Mouse (Mus musculus) gastrocnemius, adult 18-20 months (tissue): ENCODE measurements around the gene 9130213A22Rik. TPM values are rescaled to one million over a fixed set of nuclear protein-coding genes. Genes with fewer than 3 reads are reported as not detected.

Experiments used
- DNase-seq: peaks from one replicate; pipeline ENCODE4 v3.0.0; 2021; ENCODE audit warnings: low spot score
- total RNA-seq, 2 experiments: library from RNA; stranded (reverse); gene quantifications; 2 replicates each; pipeline ENCODE4 v1.2.3; 2021

Gene 9130213A22Rik
- total RNA-seq, 2 experiments from 2014 or later: not detected

DNA sequence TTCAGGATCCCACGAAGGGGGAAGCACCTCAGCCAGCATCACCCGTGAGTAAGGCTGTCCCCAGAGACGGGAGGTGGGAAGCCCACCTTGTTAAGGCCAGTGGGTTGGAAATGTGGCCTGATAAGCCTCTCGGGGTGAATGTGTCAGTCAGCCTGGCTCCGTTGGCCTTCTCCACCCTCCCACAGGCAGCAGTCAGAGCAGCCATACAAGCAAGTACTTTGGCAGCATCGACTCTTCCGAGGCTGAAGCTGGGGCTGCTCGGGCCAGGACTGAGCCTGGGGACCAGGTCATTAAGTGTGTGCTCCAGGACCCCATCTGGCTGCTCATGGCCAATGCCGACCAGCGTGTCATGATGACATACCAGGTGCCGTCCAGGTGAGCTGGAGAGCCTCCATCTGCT lies 14.7 kb downstream of the 9130213A22Rik start:
- DNase-seq: no peak

DNA sequence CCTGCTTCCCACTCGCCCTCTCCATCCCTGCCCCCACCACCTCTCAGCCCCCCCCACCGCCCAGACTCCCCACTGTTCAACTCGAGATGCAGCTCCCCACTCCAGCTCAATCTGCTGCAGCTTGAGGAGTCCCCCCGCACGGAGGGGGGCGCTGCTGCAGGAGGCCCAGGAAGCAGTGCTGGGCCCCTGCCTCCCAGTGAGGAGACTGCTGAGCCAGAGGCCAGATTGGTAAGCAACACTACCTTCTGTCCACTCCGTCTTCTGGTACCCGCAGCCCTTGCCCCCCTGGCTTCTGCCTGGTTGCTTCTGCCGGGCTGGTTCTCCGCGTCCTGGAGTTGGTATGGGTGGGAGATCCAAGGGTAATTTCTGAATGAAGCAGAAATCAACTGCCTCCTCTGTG lies 15.5 kb downstream of the 9130213A22Rik start:
- DNase-seq: no peak

DNA sequence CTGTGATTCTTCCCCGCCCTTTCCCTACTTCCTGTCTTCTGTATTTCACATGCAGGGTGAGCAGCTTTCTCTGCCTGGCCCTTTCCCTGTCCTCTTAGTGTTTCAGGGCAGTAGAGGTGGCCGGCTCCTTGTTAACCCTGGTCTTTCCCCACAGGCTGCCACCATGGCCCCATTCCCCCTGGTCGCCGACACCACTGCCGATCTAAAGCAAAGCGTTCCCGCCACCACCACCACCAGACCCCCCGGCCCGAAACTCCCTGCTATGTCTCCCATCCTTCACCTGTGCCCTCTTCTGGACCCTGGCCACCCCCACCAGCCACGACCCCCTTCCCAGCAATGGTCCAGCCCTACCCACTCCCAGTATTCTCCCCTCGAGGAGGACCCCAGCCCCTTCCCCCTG lies 16.1 kb downstream of the 9130213A22Rik start:
- no peak for DNase-seq

DNA sequence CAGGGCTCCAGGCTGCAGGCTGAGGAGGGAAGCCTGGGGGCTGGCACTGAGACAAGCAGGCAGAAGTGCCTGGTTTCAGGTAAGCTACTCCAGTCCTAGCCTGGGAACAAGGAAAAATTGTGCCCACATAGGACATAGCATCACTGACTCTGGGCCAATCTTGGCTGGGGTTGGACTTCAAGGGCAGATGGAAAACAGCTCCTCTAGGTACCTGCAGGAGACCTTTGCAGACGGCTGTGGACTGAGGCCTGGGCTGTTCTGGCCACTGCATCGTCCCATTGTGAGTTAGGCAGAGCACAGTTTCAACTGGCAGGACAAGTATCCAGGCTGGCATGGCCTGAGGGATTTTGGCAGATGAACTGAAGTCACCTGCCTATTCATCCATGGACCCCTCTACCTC lies 16.6 kb downstream of the 9130213A22Rik start:
- DNase-seq: no peak

DNA sequence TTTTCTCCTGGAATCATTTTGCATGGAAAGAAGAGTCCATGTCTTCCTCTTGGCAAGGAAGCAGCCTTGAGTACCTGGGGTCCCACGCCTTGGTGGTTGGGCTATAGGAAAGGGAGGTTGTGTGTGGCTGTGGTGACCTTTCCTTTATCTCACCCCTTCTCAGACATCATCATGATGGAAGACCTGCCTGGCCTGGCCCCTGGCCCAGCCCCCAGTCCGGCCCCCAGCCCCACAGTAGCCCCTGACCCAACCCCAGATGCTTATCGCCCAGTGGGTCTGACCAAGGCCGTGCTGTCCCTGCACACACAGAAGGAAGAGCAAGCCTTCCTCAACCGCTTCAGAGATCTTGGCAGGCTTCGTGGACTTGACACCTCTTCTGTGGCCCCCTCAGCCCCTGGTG lies 17.2 kb downstream of the 9130213A22Rik start:
- no peak for DNase-seq

DNA sequence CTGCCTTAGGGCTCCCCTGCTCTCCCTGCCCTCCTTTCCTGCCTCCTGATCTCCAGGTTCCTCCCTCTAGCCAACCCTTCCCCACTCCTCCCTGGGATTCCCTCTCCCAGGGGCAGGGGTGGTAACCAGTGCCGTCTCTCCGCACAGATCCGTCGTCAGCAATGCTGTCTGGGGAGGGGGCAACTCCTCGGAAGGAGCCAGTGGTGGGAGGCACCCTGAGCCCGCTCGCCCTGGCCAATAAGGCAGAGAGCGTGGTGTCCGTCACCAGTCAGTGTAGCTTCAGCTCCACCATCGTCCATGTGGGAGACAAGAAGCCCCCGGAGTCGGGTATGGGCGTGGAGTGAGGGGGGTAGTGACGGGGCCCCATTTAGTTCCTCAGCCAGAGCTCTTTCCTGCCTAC lies 17.9 kb downstream of the 9130213A22Rik start:
- no peak for DNase-seq

DNA sequence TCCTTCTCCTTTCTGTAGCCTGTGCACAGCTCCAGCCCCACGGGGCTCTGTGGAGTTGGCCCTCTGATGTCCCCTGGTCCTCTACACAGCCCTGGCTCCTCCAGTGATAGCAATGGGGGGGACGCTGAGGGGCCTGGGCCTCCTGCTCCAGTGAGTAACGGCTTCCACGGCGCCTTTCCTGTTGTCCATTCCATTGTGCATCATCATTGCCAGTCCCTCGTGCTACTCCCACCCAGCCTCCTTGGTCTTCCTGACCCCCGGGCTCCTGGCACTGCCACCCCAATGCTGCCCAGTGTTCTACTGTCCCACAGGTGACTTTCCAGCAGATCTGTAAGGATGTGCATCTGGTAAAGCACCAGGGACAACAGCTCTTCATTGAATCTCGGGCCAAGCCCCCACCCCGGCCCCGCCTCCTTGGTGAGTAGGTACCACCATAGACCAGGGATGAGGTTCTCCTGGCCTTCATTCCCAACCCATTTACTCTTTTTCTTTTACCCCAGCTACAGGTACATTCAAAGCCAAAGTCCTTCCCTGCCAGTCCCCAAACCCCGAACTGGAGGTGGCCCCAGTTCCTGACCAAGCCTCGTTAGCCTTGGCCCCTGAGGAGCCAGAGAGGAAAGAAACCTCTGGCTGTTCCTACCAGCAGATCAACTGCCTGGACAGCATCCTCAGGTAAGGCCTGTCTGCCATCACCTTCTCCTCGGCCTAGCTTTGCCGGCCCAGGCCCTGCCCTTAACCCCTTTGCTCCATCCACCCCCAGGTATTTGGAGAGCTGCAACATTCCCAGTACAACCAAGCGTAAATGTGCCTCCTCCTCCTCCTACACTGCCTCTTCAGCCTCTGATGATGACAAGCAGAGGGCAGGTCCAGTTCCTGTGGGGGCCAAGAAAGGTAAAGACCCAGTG lies 18.6 kb downstream of the 9130213A22Rik start:
- no peak for DNase-seq

DNA sequence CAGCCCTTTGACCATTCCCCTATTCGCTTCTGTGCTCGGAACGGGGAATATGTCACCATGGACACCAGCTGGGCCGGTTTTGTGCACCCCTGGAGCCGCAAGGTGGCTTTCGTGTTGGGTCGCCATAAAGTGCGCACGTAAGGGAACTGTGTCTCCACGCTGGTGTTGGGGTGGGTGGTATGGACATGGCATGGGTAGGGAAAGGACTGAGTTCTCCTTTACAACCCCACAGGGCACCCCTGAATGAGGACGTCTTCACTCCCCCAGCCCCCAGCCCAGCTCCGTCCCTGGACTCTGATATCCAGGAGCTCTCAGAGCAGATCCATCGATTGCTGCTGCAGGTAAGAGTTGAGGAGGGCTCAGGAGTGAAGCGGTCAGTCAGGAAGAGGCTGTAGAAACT lies 19.3 kb downstream of the 9130213A22Rik start:
- DNase-seq: no peak

DNA sequence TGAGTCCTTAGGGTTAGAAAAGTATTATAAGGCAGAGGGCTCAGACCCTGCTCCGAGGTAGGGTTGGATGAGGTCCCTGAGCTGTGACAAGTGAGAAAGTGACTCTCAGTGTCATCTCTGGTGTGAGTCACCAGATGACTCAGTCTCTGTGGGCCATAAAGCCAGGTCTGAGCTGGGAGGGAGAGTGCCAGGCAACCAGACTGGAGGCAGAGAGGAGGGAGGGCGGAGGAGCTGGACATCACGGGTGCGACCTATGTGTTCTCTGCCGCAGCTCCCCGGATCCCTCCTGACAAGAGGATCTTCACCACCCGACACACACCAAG lies 20.0 kb downstream of the 9130213A22Rik start:
- no peak for DNase-seq

DNA sequence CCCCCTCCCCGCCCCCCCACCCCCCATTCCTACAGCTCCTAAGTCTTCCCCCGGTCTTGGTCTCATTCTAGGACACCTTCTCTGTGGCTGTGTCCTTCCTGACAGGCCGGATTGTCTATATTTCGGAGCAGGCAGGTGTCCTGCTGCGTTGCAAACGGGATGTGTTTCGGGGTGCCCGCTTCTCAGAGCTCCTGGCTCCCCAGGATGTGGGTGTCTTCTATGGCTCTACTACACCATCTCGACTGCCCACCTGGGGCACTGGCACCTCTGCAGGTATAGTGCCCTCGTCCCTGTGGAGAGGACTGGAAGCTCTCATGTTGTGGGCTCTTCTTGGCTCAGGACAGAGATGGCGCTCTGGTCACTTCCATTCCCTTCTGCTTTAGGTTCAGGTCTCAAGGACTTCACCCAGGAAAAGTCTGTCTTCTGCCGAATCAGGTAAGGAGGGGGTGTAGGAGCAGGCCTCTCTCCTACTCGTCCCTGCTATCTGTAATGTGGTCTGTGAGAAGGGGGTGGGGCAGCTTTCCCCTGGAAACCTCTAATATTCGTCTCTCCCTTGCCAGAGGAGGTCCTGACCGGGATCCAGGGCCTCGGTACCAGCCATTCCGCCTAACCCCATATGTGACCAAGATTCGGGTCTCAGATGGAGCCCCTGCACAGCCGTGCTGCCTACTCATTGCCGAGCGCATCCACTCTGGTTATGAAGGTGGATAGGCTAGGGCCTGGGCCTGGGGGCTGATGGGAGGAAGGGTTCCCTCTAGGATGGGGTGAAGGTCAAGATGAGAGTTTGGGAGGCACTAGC lies 20.6 kb downstream of the 9130213A22Rik start:
- no peak for DNase-seq

DNA sequence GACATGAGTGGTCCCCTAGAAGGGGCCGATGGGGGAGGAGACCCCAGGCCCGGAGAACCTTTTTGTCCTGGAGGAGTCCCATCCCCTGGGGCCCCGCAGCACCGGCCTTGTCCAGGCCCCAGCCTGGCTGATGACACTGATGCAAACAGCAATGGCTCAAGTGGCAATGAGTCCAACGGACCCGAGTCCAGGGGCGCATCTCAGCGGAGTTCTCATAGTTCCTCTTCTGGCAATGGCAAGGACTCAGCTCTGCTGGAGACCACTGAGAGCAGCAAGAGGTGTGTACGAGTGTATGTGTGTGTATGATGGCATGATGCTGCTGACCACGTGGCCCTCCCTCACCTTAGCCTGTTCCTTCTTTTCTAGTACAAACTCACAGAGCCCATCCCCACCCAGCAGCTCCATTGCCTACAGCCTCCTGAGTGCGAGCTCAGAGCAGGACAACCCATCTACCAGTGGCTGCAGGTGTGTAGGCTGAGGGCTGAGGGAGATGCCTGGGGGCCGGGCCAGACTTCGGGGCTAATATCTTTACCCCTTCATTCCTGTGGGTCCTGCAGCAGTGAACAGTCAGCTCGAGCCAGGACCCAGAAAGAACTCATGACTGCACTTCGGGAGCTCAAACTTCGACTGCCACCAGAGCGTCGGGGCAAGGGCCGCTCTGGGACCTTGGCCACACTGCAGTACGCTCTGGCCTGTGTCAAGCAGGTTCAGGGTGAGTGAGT lies 21.6 kb downstream of the 9130213A22Rik start:
- no peak for DNase-seq

DNA sequence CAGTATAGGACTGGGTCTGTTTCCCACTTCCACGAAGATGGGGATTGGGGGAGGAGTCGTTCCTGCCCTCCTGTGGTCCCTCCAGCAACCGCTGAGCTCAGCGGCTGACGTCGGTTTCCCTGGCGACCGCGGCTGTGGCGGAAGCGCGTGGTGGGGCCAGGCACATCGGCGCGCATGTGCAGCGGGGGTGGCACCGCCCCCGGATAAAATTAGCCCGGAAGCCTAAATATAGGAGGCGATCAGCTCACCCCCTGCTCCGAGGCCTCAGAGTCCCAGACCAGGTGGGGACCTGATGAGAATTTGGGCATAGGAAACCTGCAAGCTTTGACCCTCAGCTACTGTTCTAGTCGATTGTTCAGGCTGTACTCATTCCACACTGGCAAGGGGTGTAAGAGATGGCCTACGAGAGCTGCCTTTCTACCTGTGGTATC lies 22.5 kb downstream of the 9130213A22Rik start:
- peak; percentile 96 for DNase-seq

DNA sequence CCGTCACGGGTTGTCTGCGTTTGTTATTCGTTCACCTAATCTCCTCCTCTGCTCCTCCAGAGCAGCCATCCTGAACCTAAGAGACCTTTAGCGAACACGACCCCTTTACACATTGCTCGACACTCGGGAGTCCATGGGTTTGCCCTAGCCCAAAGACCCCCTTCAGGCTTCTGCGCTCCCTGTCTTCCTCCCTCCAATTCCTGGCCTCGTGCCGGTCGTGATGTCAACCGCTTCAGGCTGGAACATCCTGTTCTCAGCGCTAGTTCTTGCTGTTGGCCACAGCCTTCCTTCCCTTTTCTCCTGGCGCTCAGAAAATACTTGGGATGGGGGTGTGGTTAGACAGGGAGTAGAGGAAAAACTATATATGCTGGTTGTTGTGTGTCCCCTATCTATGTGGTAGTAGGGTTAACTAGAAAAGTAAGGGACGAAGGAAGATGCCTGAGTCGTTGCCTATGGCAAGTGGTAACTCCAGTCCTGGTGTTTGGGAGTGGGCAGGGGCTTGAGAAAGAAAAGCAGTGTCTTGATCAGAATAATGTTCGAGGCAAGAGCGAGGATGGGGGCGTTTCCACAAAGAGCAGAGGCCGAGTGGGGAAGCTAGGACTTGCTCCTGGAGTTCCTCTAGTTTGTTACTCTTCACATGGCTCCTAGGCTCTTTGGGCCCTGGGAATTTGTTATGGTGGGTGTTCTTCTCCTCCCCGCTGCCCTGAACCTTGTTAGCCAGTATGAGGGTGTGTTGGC lies 23.0 kb downstream of the 9130213A22Rik start:
- peak; percentile 97 for DNase-seq

DNA sequence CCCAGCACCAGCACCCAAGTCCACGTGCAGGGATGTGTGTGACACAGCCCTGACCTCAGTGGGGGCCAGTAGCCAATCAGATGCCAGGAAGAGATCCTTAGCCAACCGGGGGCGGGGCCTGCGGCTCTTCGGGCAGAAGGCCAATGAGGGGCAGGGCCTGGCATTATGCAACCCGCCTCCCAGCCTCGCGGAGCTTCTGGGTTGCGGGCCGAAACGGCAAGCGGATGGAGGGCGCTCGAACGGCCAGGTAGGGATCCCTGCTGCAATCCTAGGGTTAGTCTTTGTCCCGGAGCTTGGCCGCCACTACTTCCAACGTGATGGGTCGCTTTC lies 23.7 kb downstream of the 9130213A22Rik start:
- peak; percentile 99 for DNase-seq

DNA sequence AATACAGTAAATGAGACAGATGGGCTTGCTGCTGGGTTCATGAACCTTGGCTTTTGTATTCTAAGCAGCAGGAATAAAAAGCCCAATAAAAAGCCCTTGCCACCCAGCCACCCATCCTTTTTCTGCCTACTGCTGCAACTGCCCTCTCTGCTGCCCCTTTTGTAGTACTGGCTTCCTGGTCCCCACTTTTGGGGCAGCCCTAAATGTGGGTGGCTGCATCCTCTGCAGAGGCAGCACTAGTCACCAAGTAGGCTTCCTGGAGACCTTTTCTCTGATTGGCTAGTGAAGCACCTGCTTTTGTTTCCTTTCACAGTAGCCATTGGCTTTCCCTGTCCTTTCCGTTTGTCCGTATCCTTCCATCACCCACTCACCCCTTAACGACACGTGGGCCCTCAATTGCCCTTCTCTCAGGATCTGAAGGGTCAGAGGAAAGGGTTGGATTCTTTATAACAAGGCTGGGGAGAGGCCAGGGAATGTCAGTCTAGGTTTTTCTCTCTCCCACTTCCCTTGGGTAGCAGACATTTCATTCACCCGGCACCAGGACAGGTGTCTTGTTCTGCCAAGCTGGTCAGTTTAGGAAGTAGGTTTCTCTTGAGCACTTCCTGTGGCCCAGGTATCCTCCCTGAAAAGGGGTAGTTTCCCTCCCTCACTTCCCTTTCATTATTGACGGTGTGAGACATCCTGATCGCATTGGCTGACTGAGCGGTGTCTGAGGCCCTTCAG lies 24.2 kb downstream of the 9130213A22Rik start:
- no peak for DNase-seq

DNA sequence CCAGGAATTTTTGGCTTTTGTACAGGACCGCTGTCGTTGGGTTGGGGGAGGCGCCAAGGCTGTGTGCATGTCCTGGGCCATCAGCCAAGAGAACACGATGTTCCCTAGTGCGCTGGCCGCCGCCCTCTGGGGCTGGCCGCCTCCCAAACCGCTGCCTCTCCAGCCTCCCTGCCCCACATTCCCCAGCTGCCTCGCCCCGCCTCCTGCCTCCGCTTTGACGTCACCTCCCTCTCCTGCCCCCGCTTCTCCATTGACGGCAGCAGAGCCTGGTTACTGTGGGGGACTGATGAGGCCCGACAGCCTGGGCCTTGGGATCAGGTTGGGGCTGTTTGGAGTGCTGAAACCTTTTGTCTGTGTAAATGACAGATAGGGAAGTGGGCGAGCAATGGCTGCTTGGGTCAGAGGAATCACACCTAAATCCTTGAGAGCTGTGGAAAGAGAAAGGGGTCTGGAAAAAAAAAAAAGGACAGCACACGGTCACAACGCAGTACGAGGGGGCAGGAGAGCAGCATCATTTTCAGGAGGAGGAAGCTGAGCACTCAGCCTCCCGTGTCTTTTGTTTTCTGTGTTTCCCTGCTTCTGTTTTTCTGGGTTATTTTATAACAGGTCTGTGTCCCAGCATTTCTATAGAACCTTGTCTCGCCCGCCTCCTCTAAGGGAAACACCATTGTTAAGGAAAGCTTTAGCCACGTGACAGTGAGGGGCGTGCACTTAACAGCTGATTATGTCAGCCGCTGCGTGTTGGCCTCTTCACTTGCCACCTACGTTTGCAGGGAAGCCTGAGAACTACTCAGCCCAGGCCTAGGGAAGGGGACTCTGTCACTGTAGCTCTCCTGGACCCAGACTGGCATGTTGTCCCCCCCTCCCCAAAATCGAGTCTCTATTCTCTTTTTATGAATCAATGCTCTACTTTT lies 25.1 kb downstream of the 9130213A22Rik start:
- DNase-seq: peak; percentile 100

DNA sequence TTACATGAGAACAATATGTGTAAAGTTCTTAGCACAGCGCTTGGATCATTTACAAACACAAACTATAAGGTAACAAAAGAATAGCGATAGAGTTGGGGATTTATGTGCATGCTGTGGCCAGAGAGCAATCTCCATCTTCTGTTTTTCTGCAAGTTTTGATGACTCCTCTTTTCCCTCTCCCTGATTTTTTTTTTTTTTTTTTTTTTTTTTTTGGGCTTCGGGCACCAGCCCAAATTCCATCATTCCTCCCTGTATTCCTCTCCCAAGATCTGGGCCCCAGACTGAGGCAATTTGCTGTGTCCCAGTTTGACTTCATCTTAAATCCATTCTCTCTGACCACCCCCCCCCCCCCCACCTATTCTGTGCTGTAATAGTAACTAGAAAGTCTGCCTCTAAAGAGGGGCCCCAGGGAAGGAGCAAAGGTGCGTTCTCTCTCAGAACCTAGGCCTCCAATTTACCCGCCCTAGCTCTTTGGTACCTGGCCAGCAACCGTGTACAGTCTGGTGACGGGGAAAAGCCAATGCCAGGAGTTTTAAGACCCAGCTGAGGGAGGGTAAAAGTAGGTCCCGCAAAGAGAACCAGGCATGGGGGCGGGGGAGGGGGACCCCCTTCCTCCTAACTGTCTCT lies 25.9 kb downstream of the 9130213A22Rik start:
- DNase-seq: no peak

DNA sequence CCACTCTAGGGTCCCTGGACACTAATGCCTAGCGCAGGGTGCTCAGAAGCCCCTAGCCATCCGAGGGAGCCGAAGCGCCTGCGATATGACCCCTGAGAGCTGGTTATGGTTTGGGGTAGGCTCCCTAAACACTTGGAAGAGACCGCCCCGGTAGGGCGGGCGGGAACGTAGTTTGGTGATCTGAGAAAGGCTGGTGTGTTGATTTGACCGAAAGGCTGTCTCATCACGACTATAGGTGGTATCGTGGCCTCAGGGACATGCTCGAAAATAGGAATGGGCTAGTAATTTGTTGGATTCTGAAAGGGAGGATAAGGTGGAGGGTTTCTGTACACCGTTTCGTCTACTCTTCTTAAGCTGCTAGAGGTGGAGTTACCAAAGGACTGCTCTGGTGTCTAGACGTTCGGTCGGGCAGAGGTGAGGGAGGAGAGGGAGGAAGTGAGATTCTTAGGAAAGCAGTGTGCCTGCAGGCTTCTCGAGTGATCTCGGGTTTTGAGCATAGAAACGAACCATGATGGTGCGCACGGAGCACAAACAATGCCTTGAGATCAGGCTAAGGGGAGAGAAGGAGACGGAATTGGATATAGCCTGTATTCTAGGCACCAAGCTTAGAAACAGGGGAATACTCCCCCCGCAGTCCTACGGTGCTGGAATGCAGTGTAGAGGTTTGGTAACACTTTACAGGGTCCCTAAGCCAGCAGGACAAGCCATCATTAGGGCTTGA lies 26.7 kb downstream of the 9130213A22Rik start:
- no peak for DNase-seq
